Mouse (Mus musculus) MEL (cell line): ENCODE results near the gene Scfd2. TPM values are rescaled to one million over a fixed set of nuclear protein-coding genes. Genes with fewer than 3 reads are reported as not detected.

Source experiments
- DNase-seq: peaks from one replicate; pipeline ENCODE4 v3.0.0; 2011; ENCODE audit warnings: low read depth, low spot score
- H3K27ac ChIP-seq: 2 replicates; pipeline ENCODE4 v1.5.1; 2012; ENCODE audit warnings: low read depth, mild to moderate bottlenecking, control low read depth, low read length, moderate library complexity; ENCODE audit not compliant: control insufficient read depth
- H3K27me3 ChIP-seq, 2 experiments: fragments of 150-350 bp in 1 of 2; sonication (generic) in 1 of 2; 2 replicates each; pipeline ENCODE4 v1.6.1; 2012; ENCODE audit warnings: low read length in 2 of 2, mild to moderate bottlenecking in 2 of 2, improper control_type of control experiment in 1 of 2, moderate library complexity in 1 of 2; ENCODE audit not compliant: insufficient read depth in 2 of 2, control insufficient read depth in 1 of 2
- H3K36me3 ChIP-seq, 2 experiments: 2 replicates each; pipeline ENCODE4 v1.6.1; 2012 to 2014; ENCODE audit warnings: low read length in 2 of 2, improper control_type of control experiment in 1 of 2, inconsistent platforms in 1 of 2, mild to moderate bottlenecking in 1 of 2; ENCODE audit not compliant: insufficient read depth in 2 of 2, control insufficient read depth in 1 of 2
- H3K4me1 ChIP-seq, 2 experiments: fragments of 150-350 bp in 1 of 2; sonication (generic) in 1 of 2; 2 replicates each; pipeline ENCODE4 v1.6.1; 2012; ENCODE audit warnings: low read length in 2 of 2, improper control_type of control experiment in 1 of 2, mild to moderate bottlenecking in 1 of 2; ENCODE audit not compliant: insufficient read depth in 2 of 2, control insufficient read depth in 1 of 2
- H3K4me3 ChIP-seq, 2 experiments: fragments of 150-350 bp in 1 of 2; sonication (generic) in 1 of 2; 2 replicates each; pipeline ENCODE4 v1.5.1; 2012; ENCODE audit warnings: low read depth in 2 of 2, low read length in 2 of 2, mild to moderate bottlenecking in 2 of 2, moderate library complexity in 2 of 2, control low read depth in 1 of 2, improper control_type of control experiment in 1 of 2; ENCODE audit not compliant: control insufficient read depth in 1 of 2, insufficient read depth in 1 of 2
- H3K79me2 ChIP-seq: 2 replicates; pipeline ENCODE4 v1.6.1; 2012; ENCODE audit warnings: mild to moderate bottlenecking, low read length, moderate library complexity; ENCODE audit not compliant: control insufficient read depth, poor library complexity, insufficient read depth
- H3K9ac ChIP-seq: 2 replicates; pipeline ENCODE4 v1.6.1; 2012; ENCODE audit warnings: low read depth, mild to moderate bottlenecking, control low read depth, low read length, moderate library complexity; ENCODE audit not compliant: control insufficient read depth, poor library complexity, severe bottlenecking
- H3K9me3 ChIP-seq: fragments of 150-350 bp; sonication (generic); replicated peaks from 2 replicates; pipeline ENCODE4 v1.6.1; 2012; ENCODE audit warnings: mild to moderate bottlenecking, low read length, improper control_type of control experiment, moderate library complexity; ENCODE audit not compliant: insufficient read depth
- BHLHE40 ChIP-seq: IDR thresholded peaks from 2 replicates; pipeline ENCODE4 v1.6.1; 2012; ENCODE audit warnings: low read depth, mild to moderate bottlenecking, inconsistent platforms, low read length, improper control_type of control experiment, borderline replicate concordance
- CHD1 ChIP-seq: IDR thresholded peaks from 2 replicates; pipeline ENCODE4 v1.6.1; 2012; ENCODE audit warnings: low read depth, mild to moderate bottlenecking, inconsistent platforms, low read length, improper control_type of control experiment
- CHD2 ChIP-seq: IDR thresholded peaks from 2 replicates; pipeline ENCODE4 v1.6.1; 2011; ENCODE audit warnings: low read length, improper control_type of control experiment
- CTCF ChIP-seq, 3 experiments: IDR thresholded peaks in 2 of 3; conservative IDR thresholded peaks in 1 of 3; 2 replicates each; pipeline ENCODE4 v1.5.1; 2011 to 2012; ENCODE audit warnings: low read length in 3 of 3, low read depth in 2 of 3, mild to moderate bottlenecking in 2 of 3, improper control_type of control experiment in 1 of 3, inconsistent platforms in 1 of 3, mixed read lengths in 1 of 3, moderate library complexity in 1 of 3; ENCODE audit not compliant: control insufficient read depth in 1 of 3, insufficient read depth in 1 of 3, poor library complexity in 1 of 3, severe bottlenecking in 1 of 3
- E2F4 ChIP-seq: IDR thresholded peaks from 2 replicates; pipeline ENCODE4 v1.6.1; 2011; ENCODE audit warnings: low read depth, low read length, improper control_type of control experiment, borderline replicate concordance
- ELF1 ChIP-seq: IDR thresholded peaks from 2 replicates; pipeline ENCODE4 v1.6.1; 2014; ENCODE audit warnings: low read depth, mild to moderate bottlenecking, inconsistent platforms, low read length, improper control_type of control experiment, moderate library complexity
- EP300 ChIP-seq, 2 experiments: IDR thresholded peaks; 2 replicates each; pipeline ENCODE4 v1.6.1; 2011; ENCODE audit warnings: improper control_type of control experiment in 2 of 2, low read length in 2 of 2, low read depth in 1 of 2, mild to moderate bottlenecking in 1 of 2
- ETS1 ChIP-seq: IDR thresholded peaks from 2 replicates; pipeline ENCODE4 v1.6.1; 2012; ENCODE audit warnings: low read depth, mild to moderate bottlenecking, inconsistent platforms, low read length, improper control_type of control experiment, moderate library complexity
- GABPA ChIP-seq: IDR thresholded peaks from 2 replicates; pipeline ENCODE4 v1.6.1; 2012; ENCODE audit warnings: low read depth, mild to moderate bottlenecking, inconsistent platforms, low read length, improper control_type of control experiment, moderate library complexity
- GATA1 ChIP-seq: IDR thresholded peaks from 2 replicates; pipeline ENCODE4 v1.6.1; 2011; ENCODE audit warnings: low read depth, low read length, improper control_type of control experiment
- HCFC1 ChIP-seq: IDR thresholded peaks from 2 replicates; pipeline ENCODE4 v1.6.1; 2012; ENCODE audit warnings: low read depth, mild to moderate bottlenecking, inconsistent platforms, low read length, improper control_type of control experiment, moderate library complexity
- JUND ChIP-seq: IDR thresholded peaks from 2 replicates; pipeline ENCODE4 v1.6.1; 2011; ENCODE audit warnings: low read depth, mild to moderate bottlenecking, improper control_type of control experiment, low read length
- KAT2A ChIP-seq: conservative IDR thresholded peaks from 2 replicates; pipeline ENCODE4 v1.6.1; 2012; ENCODE audit warnings: low read depth, low read length, improper control_type of control experiment, inconsistent platforms
- MAFK ChIP-seq: IDR thresholded peaks from 2 replicates; pipeline ENCODE4 v1.6.1; 2011; ENCODE audit warnings: low read depth, mild to moderate bottlenecking, low read length, improper control_type of control experiment, borderline replicate concordance
- MAX ChIP-seq: IDR thresholded peaks from 2 replicates; pipeline ENCODE4 v1.6.1; 2011; ENCODE audit warnings: low read length, improper control_type of control experiment
- MAZ ChIP-seq: IDR thresholded peaks from 2 replicates; pipeline ENCODE4 v1.6.1; 2012; ENCODE audit warnings: low read depth, mild to moderate bottlenecking, inconsistent platforms, low read length, improper control_type of control experiment
- MEF2A ChIP-seq: IDR thresholded peaks from 2 replicates; pipeline ENCODE4 v1.6.1; 2014; ENCODE audit warnings: low read depth, mild to moderate bottlenecking, inconsistent platforms, low read length, improper control_type of control experiment; ENCODE audit not compliant: poor library complexity, insufficient replicate concordance, severe bottlenecking; ENCODE audit errors: extremely low read depth
- MXI1 ChIP-seq: IDR thresholded peaks from 2 replicates; pipeline ENCODE4 v1.6.1; 2011; ENCODE audit warnings: mild to moderate bottlenecking, low read depth, low read length, improper control_type of control experiment
- MYB ChIP-seq: IDR thresholded peaks from 2 replicates; pipeline ENCODE4 v1.6.1; 2011; ENCODE audit warnings: mild to moderate bottlenecking, low read depth, low read length, improper control_type of control experiment
- MYC ChIP-seq: IDR thresholded peaks from 2 replicates; pipeline ENCODE4 v1.6.1; 2011; ENCODE audit warnings: low read depth, mild to moderate bottlenecking, low read length, improper control_type of control experiment, moderate library complexity
- NRF1 ChIP-seq: IDR thresholded peaks from 2 replicates; pipeline ENCODE4 v1.6.1; 2014; ENCODE audit warnings: low read depth, mild to moderate bottlenecking, inconsistent platforms, low read length, improper control_type of control experiment, moderate library complexity; ENCODE audit not compliant: poor library complexity, insufficient read depth, severe bottlenecking
- POLR2A ChIP-seq, 2 experiments: IDR thresholded peaks; 2 replicates each; pipeline ENCODE4 v1.6.1; 2011 to 2012; ENCODE audit warnings: low read length in 2 of 2, mild to moderate bottlenecking in 2 of 2, control low read depth in 1 of 2, improper control_type of control experiment in 1 of 2, low read depth in 1 of 2, moderate library complexity in 1 of 2; ENCODE audit not compliant: control insufficient read depth in 1 of 2, insufficient read depth in 1 of 2, poor library complexity in 1 of 2
- POLR2AphosphoS5 ChIP-seq: IDR thresholded peaks from 2 replicates; pipeline ENCODE4 v1.6.1; 2012; ENCODE audit warnings: low read depth, borderline replicate concordance, mild to moderate bottlenecking, inconsistent platforms, low read length, moderate library complexity, mixed read lengths
- RAD21 ChIP-seq: IDR thresholded peaks from 2 replicates; pipeline ENCODE4 v1.6.1; 2011; ENCODE audit warnings: mild to moderate bottlenecking, low read depth, low read length, improper control_type of control experiment
- SIN3A ChIP-seq: IDR thresholded peaks from 2 replicates; pipeline ENCODE4 v1.6.1; 2012; ENCODE audit warnings: low read length, improper control_type of control experiment, inconsistent platforms
- SMC3 ChIP-seq: IDR thresholded peaks from 2 replicates; pipeline ENCODE4 v1.6.1; 2011; ENCODE audit warnings: low read depth, low read length, improper control_type of control experiment
- TAL1 ChIP-seq: IDR thresholded peaks from 2 replicates; pipeline ENCODE4 v1.6.1; 2012; ENCODE audit warnings: mild to moderate bottlenecking, inconsistent platforms, low read length, moderate library complexity, mixed read lengths
- TBP ChIP-seq: IDR thresholded peaks from 2 replicates; pipeline ENCODE4 v1.8.0; 2011; ENCODE audit warnings: low read depth, low read length, improper control_type of control experiment
- TCF12 ChIP-seq: IDR thresholded peaks from 2 replicates; pipeline ENCODE4 v1.6.1; 2014; ENCODE audit warnings: low read depth, mild to moderate bottlenecking, inconsistent platforms, low read length, improper control_type of control experiment, moderate library complexity
- UBTF ChIP-seq: IDR thresholded peaks from 2 replicates; pipeline ENCODE4 v1.6.1; 2012; ENCODE audit warnings: low read depth, mild to moderate bottlenecking, inconsistent platforms, low read length, improper control_type of control experiment, moderate library complexity, borderline replicate concordance; ENCODE audit not compliant: insufficient read depth
- USF1 ChIP-seq: IDR thresholded peaks from 2 replicates; pipeline ENCODE4 v1.6.1; 2014; ENCODE audit warnings: low read depth, mild to moderate bottlenecking, inconsistent platforms, low read length, improper control_type of control experiment, moderate library complexity
- USF2 ChIP-seq, 2 experiments: IDR thresholded peaks; 2 replicates each; pipeline ENCODE4 v1.6.1; 2011 to 2012; ENCODE audit warnings: improper control_type of control experiment in 2 of 2, low read length in 2 of 2, borderline replicate concordance in 1 of 2, inconsistent platforms in 1 of 2, low read depth in 1 of 2, mild to moderate bottlenecking in 1 of 2; ENCODE audit not compliant: insufficient read depth in 1 of 2
- ZC3H11A ChIP-seq: IDR thresholded peaks from 2 replicates; pipeline ENCODE4 v1.6.1; 2012; ENCODE audit warnings: low read depth, mild to moderate bottlenecking, inconsistent platforms, low read length, improper control_type of control experiment
- ZMIZ1 ChIP-seq: IDR thresholded peaks from 2 replicates; pipeline ENCODE4 v1.6.1; 2012; ENCODE audit warnings: low read depth, mild to moderate bottlenecking, inconsistent platforms, low read length, improper control_type of control experiment, moderate library complexity
- ZNF384 ChIP-seq: IDR thresholded peaks from 2 replicates; pipeline ENCODE4 v1.6.1; 2012; ENCODE audit warnings: low read depth, mild to moderate bottlenecking, inconsistent platforms, low read length, improper control_type of control experiment
- polyA plus RNA-seq, 2 experiments: library from polyadenylated mRNA; stranded (reverse) in 1 of 2; unstranded in 1 of 2; fragments of >175 nt in 1 of 2; fragments of >200 nt in 1 of 2; gene quantifications; 2 replicates each; pipeline versions ENCODE4 v1.2.1 to v1.2.4; 2012; ENCODE audit warnings: low replicate concordance in 2 of 2, low read depth in 1 of 2; ENCODE audit not compliant: insufficient read length in 2 of 2, insufficient read depth in 1 of 2, missing spikeins in 1 of 2
- total RNA-seq: library from RNA; depleted of rRNA; stranded (reverse); fragments of 300-350 nt; gene quantifications from 2 replicates; pipeline ENCODE4 v1.2.3, GENCODE M21; 2012; rRNA removed

Gene Scfd2
- 18.8 and 19.3 TPM in 2 replicates for total RNA-seq
- 10 to 100 TPM in 1 of 2 experiments, not detected in 1; 20.3 TPM for polyA plus RNA-seq

DNA sequence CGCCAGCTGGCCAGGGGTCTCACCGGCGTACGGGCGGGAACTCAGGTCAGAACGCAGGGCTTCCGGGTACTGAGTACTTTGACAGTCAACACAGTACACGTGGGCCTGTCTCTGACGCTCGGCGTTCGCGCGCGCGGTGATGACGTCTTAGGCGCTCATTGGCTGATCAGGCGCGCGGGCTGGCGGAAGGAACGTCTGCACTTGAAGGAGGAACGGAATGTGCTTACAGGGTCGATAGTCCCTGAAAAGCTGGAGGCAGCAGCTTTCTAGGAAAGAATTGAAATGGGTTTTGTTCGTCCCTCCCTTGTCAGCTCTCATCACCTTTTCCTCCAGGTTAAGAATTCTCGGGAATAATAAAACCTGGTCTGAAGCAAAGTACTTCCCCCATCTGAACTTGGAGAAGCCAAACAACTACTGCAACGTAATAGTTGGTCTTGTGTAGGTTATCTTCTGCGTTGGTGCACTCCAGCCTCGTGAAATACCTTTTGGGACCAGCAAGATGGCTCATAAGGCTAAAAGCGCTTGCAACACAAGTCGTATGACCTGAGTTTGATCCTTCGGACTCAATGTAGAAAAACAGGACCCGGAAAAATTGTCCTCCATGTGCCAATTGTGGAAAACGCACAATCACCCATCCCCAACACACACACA lies at the start of gene Scfd2:
Gene Scfd2, minus strand, starts transcription at position 130 of the 651 bp plus-strand sequence.
- Histone ChIP-seq H3K27me3 (no peaks in the 10 kb centered on the region), H3K9me3 (no peaks in the 10 kb centered on the region), H3K9ac (peak within 1 kb of the TSS; percentile 85), H3K4me1 (peaks cover 29 to 41% of the 10 kb centered on the region in 2 experiments; a peak in 3 of 4 replicates), H3K27ac (peak within 1 kb of the TSS; percentile 92), H3K4me3 (peak within 1 kb of the TSS; percentile 71 to 90), H3K36me3 (peaks cover 0 to 45% of the 10 kb centered on the region in 2 experiments; a peak in 2 of 4 replicates), H3K79me2 (peaks cover 39% of the 10 kb centered on the region)
- DNase-seq: peak; percentile 98
- TF ChIP-seq MAFK (no peak), ETS1 (peak; percentile 44), SIN3A (peak; percentile 100), GATA1 (peak; percentile 30; the same call in 1 of the 2 replicates), JUND (no peak), CHD2 (no peak), TBP (peak; percentile 76), ZC3H11A (no peak), USF1 (peak; percentile 85), USF2 (IDR thresholded peaks at IDR 0.05; ENCODE audit: borderline replicate concordance in 1 of 2, insufficient read depth in 1 of 2, low read depth in 1 of 2, low read length in 2 of 2) (no peak), CHD1 (peak; percentile 92), MXI1 (peak; percentile 100), ELF1 (peak; percentile 97), BHLHE40 (no peak), TCF12 (peak; percentile 61), ZNF384 (no peak), E2F4 (peak; percentile 87; the same call in 1 of the 2 replicates), RAD21 (no peak), ZMIZ1 (peak; percentile 71), NRF1 (0 out of 2 replicates have a peak, but pooled peaks have one; percentile 26), MAX (peak; percentile 99), HCFC1 (peak; percentile 89), SMC3 (no peak), POLR2A (IDR thresholded peaks at IDR 0.05; ENCODE audit: control insufficient read depth in 1 of 2, insufficient read depth in 1 of 2, low read depth in 1 of 2, low read length in 2 of 2, poor library complexity in 1 of 2) (peak in 1 of 2 experiments; percentile 95; a peak in 2 of 4 replicates), MAZ (no peak), KAT2A (no peak; the same call in 1 of the 2 replicates), TAL1 (no peak), MYC (peak; percentile 80; the same call in 1 of the 2 replicates), MYB (no peak), CTCF (IDR thresholded peaks at IDR 0.05 in 2 of 3, conservative IDR thresholded peaks at IDR 0.05 in 1 of 3; ENCODE audit: control insufficient read depth in 1 of 3, insufficient read depth in 1 of 3, low read depth in 2 of 3, low read length in 3 of 3, poor library complexity in 1 of 3, severe bottlenecking in 1 of 3) (no peak), MEF2A (no peak), UBTF (no peak), POLR2AphosphoS5 (no peak), GABPA (no peak), EP300 (IDR thresholded peaks at IDR 0.05; ENCODE audit: low read depth in 1 of 2, low read length in 2 of 2) (peak in 1 of 2 experiments; percentile 9; a peak in 1 of 4 replicates)
